Mouse (Mus musculus): ENCODE results near the gene Selenom. TPM values are rescaled to one million over a fixed set of nuclear protein-coding genes. Genes with fewer than 3 reads are reported as not detected.
A peak's percentile ranks its signal among the peaks of the same experiment; 100 is the strongest.

Selenom gene
- polyA plus RNA-seq, 1 experiment from 2014 or later = 160 TPM

DNA sequence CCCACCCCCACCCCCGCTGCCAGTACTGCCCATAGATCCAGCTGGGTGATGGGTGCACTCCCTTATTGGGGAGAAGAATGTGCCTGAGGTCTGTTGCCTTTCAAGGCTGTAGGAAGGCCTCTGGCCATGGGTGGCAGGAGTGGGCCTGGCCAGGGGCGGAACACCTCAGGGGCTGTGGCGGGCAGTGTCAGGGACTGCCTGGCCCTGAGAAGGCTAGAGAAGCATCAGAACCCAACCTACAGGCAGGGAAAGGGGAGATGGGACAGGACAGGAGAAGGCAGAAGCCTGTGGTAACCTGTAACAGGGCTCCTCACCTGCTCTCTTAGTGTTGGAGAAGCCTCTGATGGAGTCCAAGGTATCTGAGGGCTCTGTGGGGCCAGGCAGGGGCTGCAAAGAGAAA, 16.2 kb downstream of the Selenom start:
- peaks cover 83% of the 10 kb centered on the region for H3K36me3 ChIP-seq (ENCODE audit: control insufficient read depth, insufficient read depth, low read length)
- no peaks in the 10 kb centered on the region for H3K27me3 ChIP-seq (ENCODE audit: control insufficient read depth, insufficient read depth, low read length)
- no peaks in the 10 kb centered on the region for H3K9me3 ChIP-seq (ENCODE audit: control insufficient read depth, low read depth, low read length)
- no peak overlapping the region for H3K27ac ChIP-seq (ENCODE audit: low read length)
- H3K4me3 ChIP-seq (ENCODE audit: low read depth, low read length) = no peak overlapping the region
- 89% methylated on average over 3 of the region's 3 CpGs for WGBS
- no peak for ATAC-seq (ENCODE audit: insufficient number of reproducible peaks, insufficient read depth, low FRiP score, low read depth)
- no peak overlapping the region for H3K4me2 ChIP-seq (replicated peaks; ENCODE audit: low read depth, low read length)
- no peak overlapping the region for H3K9ac ChIP-seq (replicated peaks; ENCODE audit: low read depth, low read length)
- H3K4me1 ChIP-seq (ENCODE audit: control insufficient read depth, insufficient read depth, low read length) = peaks cover 5% of the 10 kb centered on the region; the same call in 1 of the 2 replicates

DNA sequence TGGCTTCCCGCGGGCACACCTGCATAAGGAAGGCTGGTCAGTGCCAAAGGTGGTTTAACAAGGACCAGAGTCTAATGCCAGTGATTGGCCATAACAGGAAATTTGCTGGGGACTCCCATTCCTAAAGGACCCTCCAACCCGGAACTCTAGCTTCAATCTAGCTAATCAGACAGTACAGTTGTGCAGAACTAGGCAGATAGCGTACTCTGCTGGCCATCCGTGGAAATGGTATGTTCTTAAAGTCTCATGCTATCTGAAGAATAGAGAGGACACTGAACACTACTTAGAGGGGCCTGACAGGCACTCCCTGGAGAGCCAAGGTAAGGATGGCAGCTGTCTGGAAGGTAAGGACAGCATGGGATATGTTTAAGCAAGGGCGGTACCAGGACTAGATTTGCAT, 17.1 kb downstream of the Selenom start:
- H3K4me1 ChIP-seq (ENCODE audit: control insufficient read depth, insufficient read depth, low read length) = peaks cover 11% of the 10 kb centered on the region
- H3K9ac ChIP-seq (replicated peaks; ENCODE audit: low read depth, low read length) = no peak overlapping the region
- no peak for ATAC-seq (ENCODE audit: insufficient number of reproducible peaks, insufficient read depth, low FRiP score, low read depth)
- 84% methylated on average over 6 of the region's 6 CpGs for WGBS
- H3K27me3 ChIP-seq (ENCODE audit: control insufficient read depth, insufficient read depth, low read length) = no peaks in the 10 kb centered on the region
- peaks cover 74% of the 10 kb centered on the region for H3K36me3 ChIP-seq (ENCODE audit: control insufficient read depth, insufficient read depth, low read length)
- H3K4me3 ChIP-seq (ENCODE audit: low read depth, low read length) = no peak overlapping the region
- no peaks in the 10 kb centered on the region for H3K9me3 ChIP-seq (ENCODE audit: control insufficient read depth, low read depth, low read length)
- no peak overlapping the region for H3K4me2 ChIP-seq (replicated peaks; ENCODE audit: low read depth, low read length)
- no peak overlapping the region for H3K27ac ChIP-seq (ENCODE audit: low read length)

DNA sequence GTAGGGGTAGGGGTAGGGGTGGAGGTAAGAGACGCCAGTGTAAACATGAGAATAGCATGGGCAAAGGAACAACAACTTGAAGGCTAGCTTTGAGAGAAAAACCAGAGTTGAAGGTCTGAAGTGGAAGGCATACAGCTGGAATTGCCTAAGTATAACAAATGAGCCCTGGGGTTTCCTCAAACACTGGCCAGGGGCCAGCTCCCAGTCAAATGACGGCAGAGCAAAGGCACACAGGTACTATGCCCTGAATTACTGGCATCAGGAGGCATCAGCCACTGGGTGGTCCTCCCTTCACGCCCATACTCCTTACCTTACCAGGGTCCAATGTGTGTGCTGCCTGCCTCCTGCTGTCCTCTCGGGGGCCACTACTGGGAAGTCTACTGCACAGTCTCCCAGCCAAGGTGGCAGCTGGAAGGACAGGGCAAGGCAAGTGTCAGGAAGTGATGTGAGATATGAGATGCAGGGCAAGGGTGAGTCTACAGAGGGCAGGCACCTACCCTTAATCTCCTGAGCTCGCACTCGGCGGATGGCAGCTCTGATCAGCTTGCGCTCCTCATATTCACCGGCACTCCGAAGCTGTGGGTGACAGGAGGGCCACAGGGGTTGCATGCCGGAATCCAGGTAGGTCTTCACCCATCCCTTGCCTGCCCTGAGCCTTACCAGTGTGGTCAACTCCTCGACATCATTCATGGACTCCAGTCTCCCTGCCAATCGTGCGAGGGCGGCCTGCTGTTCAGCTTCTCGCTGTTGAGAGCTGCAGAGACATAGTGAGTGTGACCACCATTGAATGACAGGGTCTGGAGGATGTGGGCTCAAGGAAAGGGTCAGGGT, 17.8 kb downstream of the Selenom start:
- WGBS = 85% methylated on average over 16 of the region's 16 CpGs
- Histone ChIP-seq H3K4me2 (replicated peaks; ENCODE audit: low read depth, low read length) (no peak overlapping the region), H3K36me3 (ENCODE audit: control insufficient read depth, insufficient read depth, low read length) (peaks cover 69% of the 10 kb centered on the region), H3K4me1 (ENCODE audit: control insufficient read depth, insufficient read depth, low read length) (peaks cover 18% of the 10 kb centered on the region), H3K9ac (replicated peaks; ENCODE audit: low read depth, low read length) (no peak overlapping the region), H3K27me3 (ENCODE audit: control insufficient read depth, insufficient read depth, low read length) (no peaks in the 10 kb centered on the region), H3K27ac (ENCODE audit: low read length) (no peak overlapping the region), H3K4me3 (ENCODE audit: low read depth, low read length) (no peak overlapping the region), H3K9me3 (ENCODE audit: control insufficient read depth, low read depth, low read length) (no peaks in the 10 kb centered on the region)
- no peak for ATAC-seq (ENCODE audit: insufficient number of reproducible peaks, insufficient read depth, low FRiP score, low read depth)

DNA sequence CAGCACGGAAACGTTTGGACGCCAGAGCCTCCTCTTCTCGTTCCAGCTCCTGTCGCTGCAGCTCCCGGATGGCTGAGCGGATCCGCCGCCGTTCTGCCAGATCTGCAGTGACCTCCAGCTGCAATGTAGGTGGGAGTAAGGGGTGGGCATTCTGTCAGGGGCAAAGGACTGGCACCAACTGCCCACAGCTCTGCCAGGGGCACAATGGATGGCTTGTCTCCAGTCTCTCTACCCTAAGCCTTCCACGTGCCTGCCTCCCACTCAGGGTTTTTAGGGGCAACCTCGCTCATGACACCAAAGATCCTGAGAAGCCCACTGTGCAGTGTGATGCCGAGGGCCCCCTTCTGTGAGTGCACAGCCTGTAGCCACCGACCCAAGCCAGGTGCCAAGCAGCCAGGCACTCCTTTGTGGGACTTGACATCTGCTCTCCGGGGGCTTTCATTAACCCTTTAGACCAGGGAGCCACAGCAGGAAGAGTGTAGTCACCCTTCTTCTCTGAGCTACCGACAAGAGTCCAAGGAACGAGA, 19.0 kb downstream of the Selenom start:
- Histone ChIP-seq H3K27me3 (ENCODE audit: control insufficient read depth, insufficient read depth, low read length) (no peaks in the 10 kb centered on the region), H3K27ac (ENCODE audit: low read length) (no peak overlapping the region), H3K9ac (replicated peaks; ENCODE audit: low read depth, low read length) (no peak overlapping the region), H3K9me3 (ENCODE audit: control insufficient read depth, low read depth, low read length) (no peaks in the 10 kb centered on the region), H3K36me3 (ENCODE audit: control insufficient read depth, insufficient read depth, low read length) (peaks cover 58% of the 10 kb centered on the region), H3K4me3 (ENCODE audit: low read depth, low read length) (no peak overlapping the region), H3K4me1 (ENCODE audit: control insufficient read depth, insufficient read depth, low read length) (peaks cover 25% of the 10 kb centered on the region), H3K4me2 (replicated peaks; ENCODE audit: low read depth, low read length) (no peak overlapping the region)
- WGBS = 88% methylated on average over 17 of the region's 17 CpGs
- ATAC-seq (ENCODE audit: insufficient number of reproducible peaks, insufficient read depth, low FRiP score, low read depth) = no peak

DNA sequence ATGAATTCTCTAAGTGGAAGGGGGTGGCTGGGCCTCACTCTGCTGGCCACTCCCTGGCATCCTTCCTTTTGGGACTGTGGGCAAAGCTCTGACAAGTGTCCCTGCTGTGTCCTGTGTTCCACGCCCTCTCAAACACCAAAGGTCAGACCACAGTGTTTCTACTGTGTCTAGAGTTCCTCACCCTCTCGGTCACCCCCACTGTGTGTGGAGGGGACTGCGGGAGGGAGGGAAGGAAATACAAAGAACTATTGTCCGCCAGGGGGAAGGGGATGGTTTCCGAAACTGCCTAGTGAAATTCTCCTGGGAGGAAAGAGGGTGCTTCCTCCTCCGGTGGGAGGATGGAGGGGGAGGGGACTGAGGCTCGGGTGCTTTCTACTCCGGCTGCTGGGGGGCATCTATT, 20.5 kb downstream of the Selenom start:
- H3K4me1 ChIP-seq (ENCODE audit: control insufficient read depth, insufficient read depth, low read length) = peaks cover 25% of the 10 kb centered on the region
- no peaks in the 10 kb centered on the region for H3K27me3 ChIP-seq (ENCODE audit: control insufficient read depth, insufficient read depth, low read length)
- 25% methylated on average over 8 of the region's 8 CpGs for WGBS
- no peaks in the 10 kb centered on the region for H3K9me3 ChIP-seq (ENCODE audit: control insufficient read depth, low read depth, low read length)
- H3K36me3 ChIP-seq (ENCODE audit: control insufficient read depth, insufficient read depth, low read length) = peaks cover 43% of the 10 kb centered on the region
- peak overlapping the region; percentile 39; the same call in 1 of the 2 replicates for H3K4me3 ChIP-seq (ENCODE audit: low read depth, low read length)
- peak overlapping the region; percentile 95 for H3K27ac ChIP-seq (ENCODE audit: low read length)
- peak overlapping the region; percentile 19; the same call in 1 of the 2 replicates for H3K9ac ChIP-seq (replicated peaks; ENCODE audit: low read depth, low read length)
- ATAC-seq (ENCODE audit: insufficient number of reproducible peaks, insufficient read depth, low FRiP score, low read depth) = no peak
- peak overlapping the region; percentile 70 for H3K4me2 ChIP-seq (replicated peaks; ENCODE audit: low read depth, low read length)

DNA sequence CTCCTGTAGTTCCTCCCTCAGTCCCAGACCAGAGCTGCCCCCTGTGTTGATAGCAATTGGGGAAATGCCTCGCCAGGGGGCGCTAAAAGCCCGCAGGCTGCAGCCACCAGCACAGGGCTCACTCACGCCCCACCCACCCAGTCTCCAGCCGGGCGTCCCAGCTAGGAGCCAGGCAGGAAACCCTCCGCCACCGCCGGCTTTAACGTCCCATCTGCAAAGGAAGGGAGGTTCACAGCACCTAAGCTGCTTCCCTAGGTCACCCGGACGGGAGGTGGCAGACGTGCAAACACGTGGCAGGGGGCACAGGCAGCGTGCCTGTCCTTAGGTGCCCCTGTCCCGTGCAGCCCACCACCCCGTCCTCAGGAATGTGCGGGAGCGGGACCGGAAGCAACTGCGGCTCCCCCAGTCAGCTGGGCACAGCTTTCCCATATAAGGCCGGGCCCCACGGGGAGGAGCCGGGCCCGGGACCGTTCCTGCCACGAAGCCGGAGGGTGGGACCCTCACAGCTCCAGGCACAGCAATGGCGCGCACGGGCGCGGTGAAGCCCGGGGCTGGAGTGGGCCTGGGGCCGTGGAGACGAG, 21.0 kb downstream of the Selenom start:
- Histone ChIP-seq H3K9ac (replicated peaks; ENCODE audit: low read depth, low read length) (peak overlapping the region; percentile 54), H3K4me2 (replicated peaks; ENCODE audit: low read depth, low read length) (peak overlapping the region; percentile 70), H3K9me3 (ENCODE audit: control insufficient read depth, low read depth, low read length) (no peaks in the 10 kb centered on the region), H3K4me3 (ENCODE audit: low read depth, low read length) (peak overlapping the region; percentile 39), H3K27ac (ENCODE audit: low read length) (peak overlapping the region; percentile 95), H3K36me3 (ENCODE audit: control insufficient read depth, insufficient read depth, low read length) (peaks cover 37% of the 10 kb centered on the region), H3K27me3 (ENCODE audit: control insufficient read depth, insufficient read depth, low read length) (no peaks in the 10 kb centered on the region), H3K4me1 (ENCODE audit: control insufficient read depth, insufficient read depth, low read length) (peaks cover 25% of the 10 kb centered on the region)
- peak; percentile 84 for ATAC-seq (ENCODE audit: insufficient number of reproducible peaks, insufficient read depth, low FRiP score, low read depth)
- WGBS = under 1% methylated on average over 36 of the region's 36 CpGs

DNA sequence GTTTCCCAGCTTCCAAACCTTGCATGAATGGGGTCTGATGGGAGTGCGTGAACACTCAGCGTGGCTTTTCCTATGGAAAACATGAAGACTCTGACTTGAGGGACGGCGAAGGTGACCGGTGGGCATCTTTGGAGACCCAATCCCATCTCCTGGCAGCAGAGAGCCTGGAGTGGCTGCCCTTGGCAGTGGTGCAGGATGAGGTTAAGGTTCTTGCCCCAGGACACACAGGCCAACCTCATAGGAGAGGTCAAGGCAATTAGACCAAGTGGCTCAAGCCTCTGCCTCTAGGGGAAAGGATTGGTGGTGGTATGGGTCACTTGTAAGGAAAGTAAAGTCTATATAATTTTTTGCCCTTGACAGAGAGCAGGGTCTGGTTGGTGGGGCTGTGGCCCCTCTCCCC, 21.6 kb downstream of the Selenom start:
- Histone ChIP-seq H3K4me2 (replicated peaks; ENCODE audit: low read depth, low read length) (peak overlapping the region; percentile 70), H3K9me3 (ENCODE audit: control insufficient read depth, low read depth, low read length) (no peaks in the 10 kb centered on the region), H3K36me3 (ENCODE audit: control insufficient read depth, insufficient read depth, low read length) (peaks cover 32% of the 10 kb centered on the region), H3K27me3 (ENCODE audit: control insufficient read depth, insufficient read depth, low read length) (no peaks in the 10 kb centered on the region), H3K4me3 (ENCODE audit: low read depth, low read length) (peak overlapping the region; percentile 39), H3K9ac (replicated peaks; ENCODE audit: low read depth, low read length) (peak overlapping the region; percentile 54), H3K4me1 (ENCODE audit: control insufficient read depth, insufficient read depth, low read length) (peaks cover 25% of the 10 kb centered on the region), H3K27ac (ENCODE audit: low read length) (peak overlapping the region; percentile 95)
- ATAC-seq (ENCODE audit: insufficient number of reproducible peaks, insufficient read depth, low FRiP score, low read depth) = no peak
- WGBS = 41% methylated on average over 5 of the region's 5 CpGs

DNA sequence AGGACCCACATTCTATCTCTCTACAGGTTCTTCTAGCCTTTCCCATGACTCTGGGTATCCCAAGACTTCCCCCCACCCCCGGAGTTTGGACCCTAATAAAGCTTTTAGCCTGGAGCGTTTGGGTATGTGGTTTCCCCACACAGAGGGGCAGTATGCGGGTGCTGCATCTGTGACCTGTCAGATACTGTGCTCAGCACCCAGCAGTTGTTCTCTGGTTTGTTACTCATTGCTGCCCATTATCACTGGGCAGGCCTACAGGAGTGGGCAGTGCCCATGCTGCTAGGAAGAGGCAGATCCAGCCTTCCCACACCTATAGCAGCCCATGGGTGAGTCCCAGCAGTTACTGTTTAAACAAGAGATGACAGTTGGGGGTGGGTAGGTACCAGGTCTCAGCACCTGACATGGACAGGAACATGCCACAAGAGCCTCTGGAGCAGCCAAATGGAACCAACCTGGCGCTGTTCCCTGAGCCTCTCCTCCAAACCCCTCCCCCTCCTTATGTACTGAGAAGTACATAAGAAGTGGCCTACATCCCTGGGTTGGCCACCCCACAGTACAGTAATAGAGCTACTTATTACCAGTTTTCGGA, 22.4 kb downstream of the Selenom start:
- no peak for ATAC-seq (ENCODE audit: insufficient number of reproducible peaks, insufficient read depth, low FRiP score, low read depth)
- Histone ChIP-seq H3K4me2 (replicated peaks; ENCODE audit: low read depth, low read length) (peak overlapping the region; percentile 70), H3K9me3 (ENCODE audit: control insufficient read depth, low read depth, low read length) (no peaks in the 10 kb centered on the region), H3K4me3 (ENCODE audit: low read depth, low read length) (peak overlapping the region; percentile 5; the same call in 1 of the 2 replicates), H3K4me1 (ENCODE audit: control insufficient read depth, insufficient read depth, low read length) (peaks cover 25% of the 10 kb centered on the region), H3K36me3 (ENCODE audit: control insufficient read depth, insufficient read depth, low read length) (peaks cover 25% of the 10 kb centered on the region), H3K9ac (replicated peaks; ENCODE audit: low read depth, low read length) (no peak overlapping the region), H3K27ac (ENCODE audit: low read length) (peak overlapping the region; percentile 95; the same call in 1 of the 2 replicates), H3K27me3 (ENCODE audit: control insufficient read depth, insufficient read depth, low read length) (no peaks in the 10 kb centered on the region)
- 94% methylated on average over 5 of the region's 5 CpGs for WGBS
